Mouse (Mus musculus) ES-Bruce4 (cell line): Measurements from ENCODE around the gene Osbpl11.

Experiments
- CTCF ChIP-seq: IDR thresholded peaks from one replicate; pipeline ENCODE4 v1.8.1; 2011; ENCODE audit warnings: low read depth, low read length
- EP300 ChIP-seq: IDR thresholded peaks from 2 replicates; pipeline ENCODE4 v1.6.1; 2011; ENCODE audit warnings: low read depth, low read length; ENCODE audit not compliant: insufficient read depth
- POLR2A ChIP-seq: IDR thresholded peaks from one replicate; pipeline ENCODE4 v1.8.1; 2011; ENCODE audit warnings: low read length; ENCODE audit not compliant: insufficient read depth

GRCm38 (mm10) chr16:33246526-33246925, 61.7 kb downstream of the Osbpl11 start:
- TF ChIP-seq CTCF (no peak), POLR2A (no peak), EP300 (peak; percentile 58; the same call in 1 of the 2 replicates)
